Mouse (Mus musculus): ENCODE measurements at regions not wholly inside any gene's neighbourhood (a gene's known extent, or its start where the extent isn't known, plus 50 kb on each side); places are given as distances from the start of the nearest gene placed in this dataset.

DNA sequence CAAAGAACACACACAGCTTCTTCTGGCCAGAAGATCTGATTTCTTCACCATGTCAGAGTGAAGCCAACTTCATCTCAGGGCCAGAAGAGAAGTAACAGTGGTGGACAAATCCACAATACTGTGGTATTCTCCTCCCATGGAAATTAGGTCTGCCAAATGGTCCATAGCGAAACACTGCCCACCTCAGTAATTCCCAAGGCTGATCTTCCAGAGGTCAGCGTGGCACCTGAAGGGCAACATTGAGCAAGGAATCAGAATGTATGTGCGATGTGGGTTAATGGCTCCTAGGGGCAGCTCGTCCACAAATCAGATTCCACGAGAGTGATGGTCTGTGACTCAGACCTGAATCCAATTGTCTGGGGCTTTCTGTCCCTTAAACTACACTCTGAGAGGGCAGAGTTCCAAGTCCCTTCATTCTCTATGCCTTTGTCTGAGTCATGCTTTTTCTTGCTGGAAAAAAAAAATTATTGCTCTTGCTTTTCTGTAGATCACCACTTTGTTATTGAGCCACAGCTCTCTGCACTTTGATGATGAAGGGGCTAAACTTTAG is 307.9 kb upstream of the Noct start:
- 90% methylated on average over 5 of the region's 5 CpGs for WGBS
- Histone ChIP-seq H3K27ac (no peak overlapping the region), H3K4me3 (no peak overlapping the region), H3K36me3 (no peaks in the 10 kb centered on the region), H3K9ac (no peak overlapping the region), H3K27me3 (no peaks in the 10 kb centered on the region), H3K4me1 (0 out of 2 replicates have a peak, but pooled peaks cover 2% of the 10 kb centered on the region), H3K4me2 (no peak overlapping the region), H3K9me3 (no peaks in the 10 kb centered on the region)
- ATAC-seq (ENCODE audit: insufficient number of reproducible peaks, insufficient read depth, low FRiP score, low TSS enrichment, low read depth): no peak

DNA sequence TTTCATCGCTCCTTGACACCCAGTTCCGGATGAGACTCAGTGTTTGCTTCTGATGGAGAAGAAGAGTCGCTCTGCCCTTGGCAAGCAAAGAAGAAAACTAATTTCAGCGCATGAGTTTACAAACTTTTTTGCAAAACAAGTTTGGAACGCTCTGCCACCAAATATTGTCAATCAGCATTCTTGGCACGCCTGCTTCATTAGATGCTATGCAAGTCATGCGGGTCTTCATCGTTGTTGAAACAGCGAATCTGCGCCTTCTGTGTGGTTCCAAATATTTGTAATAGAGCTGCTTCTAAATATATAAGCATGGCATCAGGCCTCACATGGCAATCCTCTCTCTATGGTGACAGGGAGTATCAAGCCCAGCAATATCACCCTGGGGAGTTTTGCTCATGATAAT is 301.9 kb upstream of the Noct start:
- Histone ChIP-seq H3K4me3 (no peak overlapping the region), H3K4me1 (no peaks in the 10 kb centered on the region), H3K27ac (no peak overlapping the region), H3K9me3 (no peaks in the 10 kb centered on the region), H3K9ac (no peak overlapping the region), H3K36me3 (no peaks in the 10 kb centered on the region), H3K27me3 (no peaks in the 10 kb centered on the region), H3K4me2 (no peak overlapping the region)
- no peak for ATAC-seq (ENCODE audit: insufficient number of reproducible peaks, insufficient read depth, low FRiP score, low TSS enrichment, low read depth)
- 90% methylated on average over 10 of the region's 10 CpGs for WGBS

DNA sequence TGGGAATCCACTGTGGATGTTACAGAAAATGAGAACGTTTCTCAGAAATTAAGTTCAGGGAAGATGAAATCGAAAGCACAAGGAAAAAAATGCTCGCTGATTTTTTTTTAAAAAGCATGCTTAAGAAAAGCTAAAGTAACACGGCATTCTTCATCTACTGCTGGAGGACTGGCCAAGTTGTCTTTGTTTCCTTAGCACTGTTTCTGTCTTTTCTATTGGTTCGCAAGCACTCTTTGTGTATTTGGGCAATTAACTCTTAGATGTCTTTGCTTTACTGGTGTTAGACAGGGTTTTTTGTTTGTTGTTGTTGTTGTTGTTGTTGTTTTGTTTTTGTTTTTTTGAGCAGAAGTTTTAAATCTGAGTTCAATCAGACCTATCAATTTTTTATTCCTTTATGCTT is 301.4 kb upstream of the Noct start:
- Histone ChIP-seq H3K27ac (no peak overlapping the region), H3K9me3 (no peaks in the 10 kb centered on the region), H3K4me1 (no peaks in the 10 kb centered on the region), H3K36me3 (no peaks in the 10 kb centered on the region), H3K9ac (no peak overlapping the region), H3K4me2 (no peak overlapping the region), H3K4me3 (no peak overlapping the region), H3K27me3 (no peaks in the 10 kb centered on the region)
- no peak for ATAC-seq (ENCODE audit: insufficient number of reproducible peaks, insufficient read depth, low FRiP score, low TSS enrichment, low read depth)
- WGBS: 65% methylated on average over 5 of the region's 5 CpGs

DNA sequence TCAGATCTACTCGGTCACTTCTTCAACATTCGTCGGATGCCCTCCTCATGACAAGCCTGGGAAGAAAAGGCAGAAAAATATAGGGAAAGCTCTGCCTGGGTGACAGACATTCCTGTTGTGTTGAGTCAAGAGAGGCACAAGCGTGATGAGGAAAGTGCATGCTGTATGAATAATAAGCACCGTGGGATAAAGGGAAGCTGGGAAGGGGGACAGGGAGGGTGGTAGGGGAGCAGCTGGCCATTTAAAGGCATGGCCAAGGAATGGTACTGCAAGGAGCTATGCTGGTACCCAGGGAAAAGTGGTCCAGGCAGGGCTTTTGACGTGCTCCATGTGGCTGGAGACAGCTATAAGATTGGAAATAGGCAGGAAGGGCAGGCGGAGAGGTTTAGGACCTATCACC is 300.9 kb upstream of the Noct start:
- H3K27me3 ChIP-seq: no peaks in the 10 kb centered on the region
- no peaks in the 10 kb centered on the region for H3K36me3 ChIP-seq
- H3K27ac ChIP-seq: no peak overlapping the region
- WGBS: 91% methylated on average over 7 of the region's 7 CpGs
- no peak overlapping the region for H3K9ac ChIP-seq
- H3K4me2 ChIP-seq: no peak overlapping the region
- H3K4me3 ChIP-seq: no peak overlapping the region
- H3K9me3 ChIP-seq: no peaks in the 10 kb centered on the region
- no peak for ATAC-seq (ENCODE audit: insufficient number of reproducible peaks, insufficient read depth, low FRiP score, low TSS enrichment, low read depth)
- H3K4me1 ChIP-seq: no peaks in the 10 kb centered on the region

DNA sequence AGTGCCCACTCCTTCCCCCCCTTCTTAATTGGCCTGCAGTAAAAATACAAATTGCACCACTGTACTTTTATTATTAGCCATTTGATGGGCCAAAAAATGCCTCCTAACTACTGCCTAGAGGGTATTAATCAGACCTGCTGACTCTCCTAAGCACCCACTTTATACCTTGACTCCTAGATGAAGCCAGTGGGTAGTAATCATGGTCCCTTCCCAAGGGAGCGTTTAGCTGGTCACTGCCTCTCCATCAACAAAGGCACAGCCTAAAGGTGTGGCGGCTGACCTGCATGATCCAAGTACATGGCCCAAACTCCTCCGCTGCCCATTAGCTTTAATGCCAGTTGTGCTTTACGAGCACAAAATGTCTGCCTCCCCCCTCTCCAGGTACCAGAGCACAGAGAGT is 296.9 kb upstream of the Noct start:
- Histone ChIP-seq H3K27ac (no peak overlapping the region), H3K36me3 (no peaks in the 10 kb centered on the region)
- 80% methylated on average over 4 of the region's 4 CpGs for WGBS

DNA sequence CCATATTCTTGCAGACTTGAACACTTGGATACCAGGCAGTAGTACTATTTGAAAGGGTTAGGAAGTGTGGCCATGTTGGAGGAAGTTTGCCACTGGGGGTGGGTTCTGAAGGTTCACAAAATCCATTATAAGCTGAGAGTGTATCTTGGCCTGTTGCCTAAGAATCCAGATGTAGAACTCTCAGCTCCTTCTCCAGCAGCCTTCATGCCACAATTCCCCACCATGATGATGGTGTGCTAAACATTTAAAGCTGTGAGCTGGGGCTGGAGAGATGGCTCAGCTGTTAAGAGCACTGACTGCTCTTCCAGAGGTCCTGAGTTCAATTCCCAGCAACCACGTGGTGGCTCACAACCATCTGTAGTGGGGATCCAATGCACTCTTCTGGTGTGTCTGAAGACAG is 295.2 kb upstream of the Noct start:
- peaks cover 4% of the 10 kb centered on the region; the same call in 1 of the 2 replicates for H3K4me1 ChIP-seq
- no peak for ATAC-seq (ENCODE audit: insufficient number of reproducible peaks, insufficient read depth, low FRiP score, low TSS enrichment, low read depth)
- no peak overlapping the region for H3K27ac ChIP-seq
- H3K9me3 ChIP-seq: no peaks in the 10 kb centered on the region
- no peaks in the 10 kb centered on the region for H3K36me3 ChIP-seq
- no peaks in the 10 kb centered on the region for H3K27me3 ChIP-seq
- H3K4me3 ChIP-seq: no peak overlapping the region
- no peak overlapping the region for H3K9ac ChIP-seq
- no peak overlapping the region for H3K4me2 ChIP-seq
- 88% methylated on average over 1 of the region's 1 CpGs for WGBS

More for the DNA sequence above, 296.9 kb upstream of the Noct start:
- Histone ChIP-seq H3K4me2 (no peak overlapping the region), H3K4me1 (no peaks in the 10 kb centered on the region), H3K9ac (no peak overlapping the region), H3K9me3 (no peaks in the 10 kb centered on the region), H3K27me3 (no peaks in the 10 kb centered on the region), H3K4me3 (no peak overlapping the region)
- no peak for ATAC-seq (ENCODE audit: insufficient number of reproducible peaks, insufficient read depth, low FRiP score, low TSS enrichment, low read depth)

DNA sequence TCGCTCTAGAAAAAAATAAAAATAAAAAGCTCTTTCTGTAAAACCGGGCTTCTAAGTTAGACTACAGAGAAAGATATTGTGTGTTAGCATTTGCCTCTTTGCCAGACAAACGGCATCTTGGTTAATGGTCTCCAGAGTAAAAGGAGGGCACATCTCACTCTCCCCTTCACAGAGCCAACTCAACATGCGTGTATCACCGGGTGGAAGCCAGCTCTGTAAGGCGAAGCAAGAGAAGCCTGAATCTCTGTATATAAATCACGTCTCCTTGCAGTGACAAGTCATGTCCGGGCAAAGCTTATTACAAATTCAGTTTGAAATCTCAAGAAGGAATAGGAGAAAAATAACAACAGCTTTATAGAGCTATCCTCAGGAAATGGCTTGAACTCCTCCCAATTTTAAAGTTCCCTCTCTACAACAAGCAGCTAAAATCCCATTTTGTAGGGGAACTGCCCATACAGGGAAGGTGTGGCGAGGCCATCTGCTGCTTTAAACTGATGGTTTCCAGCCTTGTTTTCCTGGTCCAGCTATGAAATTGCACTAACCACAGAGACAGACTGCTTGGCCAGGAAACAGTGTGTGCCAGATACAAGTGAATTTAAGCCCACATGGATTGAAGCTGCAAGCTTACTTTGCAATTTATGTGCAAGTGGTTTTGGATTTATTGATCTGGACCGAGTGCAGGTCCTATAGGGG is 291.7 kb upstream of the Noct start:
- Histone ChIP-seq H3K4me3 (no peak overlapping the region), H3K4me1 (peaks cover 4% of the 10 kb centered on the region; the same call in 1 of the 2 replicates), H3K9ac (no peak overlapping the region), H3K27me3 (no peaks in the 10 kb centered on the region), H3K27ac (no peak overlapping the region), H3K4me2 (no peak overlapping the region), H3K9me3 (no peaks in the 10 kb centered on the region), H3K36me3 (no peaks in the 10 kb centered on the region)
- 72% methylated on average over 10 of the region's 10 CpGs for WGBS
- no peak for ATAC-seq (ENCODE audit: insufficient number of reproducible peaks, insufficient read depth, low FRiP score, low TSS enrichment, low read depth)

DNA sequence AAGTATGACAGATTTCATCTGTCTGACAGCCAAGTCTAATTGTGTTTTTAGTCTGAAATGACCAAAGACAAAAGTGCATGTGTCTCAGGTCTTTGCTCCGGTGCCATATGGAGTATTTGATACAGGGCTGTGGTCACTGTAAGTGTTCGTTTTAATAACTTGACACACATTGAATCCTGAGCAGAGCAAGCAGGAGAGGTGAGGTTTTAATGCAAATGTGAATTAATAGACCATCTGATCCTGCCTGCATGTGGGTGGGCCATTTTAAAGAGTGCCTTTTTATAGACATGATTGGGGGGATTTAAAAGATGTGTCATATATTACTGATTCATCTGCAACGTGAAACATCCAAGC is 291.2 kb upstream of the Noct start:
- H3K27me3 ChIP-seq: no peaks in the 10 kb centered on the region
- H3K4me2 ChIP-seq: no peak overlapping the region
- no peaks in the 10 kb centered on the region for H3K36me3 ChIP-seq
- H3K4me1 ChIP-seq: peaks cover 4% of the 10 kb centered on the region; the same call in 1 of the 2 replicates
- ATAC-seq (ENCODE audit: insufficient number of reproducible peaks, insufficient read depth, low FRiP score, low TSS enrichment, low read depth): no peak
- WGBS: 63% methylated on average over 3 of the region's 3 CpGs
- no peaks in the 10 kb centered on the region for H3K9me3 ChIP-seq
- H3K9ac ChIP-seq: no peak overlapping the region
- no peak overlapping the region for H3K4me3 ChIP-seq
- no peak overlapping the region for H3K27ac ChIP-seq

DNA sequence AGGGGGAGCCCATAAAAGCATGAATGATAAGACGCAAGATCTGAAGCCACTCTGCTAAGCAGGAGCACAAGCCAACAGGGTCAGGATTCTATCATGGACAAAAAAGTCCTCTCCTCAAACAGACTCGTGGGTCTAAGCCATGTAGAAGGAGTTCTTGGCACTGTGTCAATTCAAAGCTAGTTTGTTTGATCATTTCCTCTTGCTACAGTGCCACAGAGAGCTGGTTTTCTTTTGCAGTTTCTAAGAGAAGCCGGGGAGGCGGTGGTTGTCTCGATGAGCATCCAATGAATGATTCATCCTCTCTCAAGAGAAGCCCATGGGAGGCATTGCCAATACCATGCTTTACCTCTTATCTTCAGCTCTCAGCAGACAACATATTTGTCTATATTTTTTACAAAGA is 284.6 kb upstream of the Noct start:
- Histone ChIP-seq H3K9me3 (no peaks in the 10 kb centered on the region), H3K4me2 (no peak overlapping the region), H3K36me3 (no peaks in the 10 kb centered on the region), H3K9ac (no peak overlapping the region), H3K27ac (no peak overlapping the region), H3K27me3 (no peaks in the 10 kb centered on the region), H3K4me1 (no peaks in the 10 kb centered on the region), H3K4me3 (no peak overlapping the region)
- 66% methylated on average over 5 of the region's 5 CpGs for WGBS
- no peak for ATAC-seq (ENCODE audit: insufficient number of reproducible peaks, insufficient read depth, low FRiP score, low TSS enrichment, low read depth)

DNA sequence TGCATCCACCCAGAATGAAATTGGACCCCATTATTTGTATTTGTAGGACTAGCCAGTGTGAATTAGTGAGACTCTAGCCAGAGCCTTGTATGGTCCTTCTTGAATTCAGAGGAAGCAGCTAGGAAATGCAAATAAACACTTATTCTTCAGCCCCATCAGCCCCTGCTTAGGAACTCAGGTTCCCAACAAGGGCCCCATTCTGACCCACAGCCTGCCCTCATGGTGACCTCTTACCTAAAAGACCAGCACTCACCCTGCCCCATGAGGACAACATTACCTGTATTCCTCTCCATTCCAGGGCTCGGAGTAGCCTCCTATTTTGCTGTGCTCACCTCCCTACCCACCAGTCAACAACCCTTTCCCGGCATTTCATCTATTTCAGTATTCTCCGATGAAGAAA is 283.6 kb upstream of the Noct start:
- H3K36me3 ChIP-seq: no peaks in the 10 kb centered on the region
- no peak overlapping the region for H3K4me2 ChIP-seq
- no peak for ATAC-seq (ENCODE audit: insufficient number of reproducible peaks, insufficient read depth, low FRiP score, low TSS enrichment, low read depth)
- no peaks in the 10 kb centered on the region for H3K4me1 ChIP-seq
- H3K27ac ChIP-seq: no peak overlapping the region
- no peak overlapping the region for H3K9ac ChIP-seq
- H3K4me3 ChIP-seq: no peak overlapping the region
- H3K9me3 ChIP-seq: no peaks in the 10 kb centered on the region
- no peaks in the 10 kb centered on the region for H3K27me3 ChIP-seq
- 72% methylated on average over 3 of the region's 3 CpGs for WGBS

DNA sequence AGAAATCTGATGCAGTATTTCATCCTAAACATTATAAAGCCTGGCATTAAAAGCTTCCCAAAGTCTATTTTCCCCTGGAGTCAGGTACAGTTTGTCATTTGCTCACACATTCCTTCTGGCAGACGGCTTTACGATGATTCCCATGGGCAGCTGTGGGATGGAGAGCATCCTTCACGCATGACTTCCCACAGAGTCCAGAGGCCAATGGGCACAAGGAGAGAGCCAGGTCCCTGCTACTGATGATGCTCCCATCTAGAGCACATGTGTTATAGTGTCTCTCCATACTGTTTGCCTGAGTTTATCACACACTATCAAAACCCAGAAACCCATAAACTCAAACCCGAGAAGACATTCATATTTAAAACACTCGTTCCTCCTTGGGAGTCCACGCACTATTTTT is 270.8 kb upstream of the Noct start:
- 85% methylated on average over 6 of the region's 6 CpGs for WGBS
- ATAC-seq (ENCODE audit: insufficient number of reproducible peaks, insufficient read depth, low FRiP score, low TSS enrichment, low read depth): no peak
- no peaks in the 10 kb centered on the region for H3K27me3 ChIP-seq
- no peaks in the 10 kb centered on the region for H3K9me3 ChIP-seq
- H3K27ac ChIP-seq: no peak overlapping the region
- no peak overlapping the region for H3K9ac ChIP-seq
- H3K4me2 ChIP-seq: no peak overlapping the region
- H3K4me1 ChIP-seq: no peaks in the 10 kb centered on the region
- no peak overlapping the region for H3K4me3 ChIP-seq
- H3K36me3 ChIP-seq: no peaks in the 10 kb centered on the region

DNA sequence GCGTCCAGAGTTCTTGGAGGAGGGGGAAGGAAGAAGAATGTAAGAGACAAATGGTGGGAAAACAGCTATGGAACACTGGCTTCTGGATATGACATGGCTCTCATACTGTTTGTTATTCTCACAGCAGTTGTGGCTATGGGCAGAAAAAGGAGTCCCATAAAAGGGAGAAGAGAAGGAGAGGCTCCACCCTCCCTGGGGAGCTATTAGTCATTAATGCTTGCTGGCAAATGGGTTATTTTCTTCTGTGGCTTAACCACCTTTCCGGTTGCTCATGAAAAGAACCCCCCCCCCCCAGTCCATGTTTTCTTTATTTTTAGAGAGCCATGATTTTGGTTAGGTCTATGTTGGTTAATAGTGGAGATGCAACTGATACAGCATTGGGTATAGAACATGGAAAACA is 253.9 kb upstream of the Noct start:
- no peaks in the 10 kb centered on the region for H3K9me3 ChIP-seq
- no peak overlapping the region for H3K4me3 ChIP-seq
- no peaks in the 10 kb centered on the region for H3K36me3 ChIP-seq
- peaks cover 10% of the 10 kb centered on the region; the same call in 1 of the 2 replicates for H3K4me1 ChIP-seq
- no peak overlapping the region for H3K4me2 ChIP-seq
- H3K27me3 ChIP-seq: no peaks in the 10 kb centered on the region
- no peak for ATAC-seq (ENCODE audit: insufficient number of reproducible peaks, insufficient read depth, low FRiP score, low TSS enrichment, low read depth)
- H3K9ac ChIP-seq: no peak overlapping the region
- 94% methylated on average over 2 of the region's 2 CpGs for WGBS
- H3K27ac ChIP-seq: no peak overlapping the region
